Comparison of ENCODE assay signal across 28 mouse cellular contexts in the genomic region with DNA sequence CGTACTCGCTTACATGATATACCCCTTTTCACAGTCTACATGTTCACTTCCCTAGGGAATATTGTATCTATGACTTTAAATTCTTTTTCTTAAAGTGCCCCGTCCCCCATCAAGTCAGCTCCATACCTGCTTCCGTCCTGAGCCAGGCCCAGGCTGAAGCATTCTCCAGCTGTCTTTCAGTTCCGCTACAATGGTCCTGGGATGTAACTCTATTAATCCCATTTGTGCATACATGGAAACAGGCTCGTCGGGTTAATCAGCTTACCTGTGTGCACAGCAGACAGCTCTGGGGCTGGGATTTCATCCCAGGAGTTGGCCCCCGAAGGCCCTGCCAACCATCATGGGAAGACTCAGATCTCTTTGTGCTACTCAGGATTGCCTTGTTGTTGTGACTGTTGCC. TPM values are rescaled to one million over a fixed set of nuclear protein-coding genes. Genes with fewer than 3 reads are reported as not detected.
"Had no signal": no experiment of that assay in that cellular context is flagged by ENCODE, and none has a peak within 500 bp of the region (broad histone marks: within the 10 kb centered on the region; RNA-seq: fewer than 3 reads in every experiment).

No protein-coding gene starts in this region.

- H3K27me3 ChIP-seq: kidney, embryonic 15.5 days; liver, embryonic 13.5 days; megakaryocyte, embryonic 14.5 days; midbrain, embryonic 12.5 days; midbrain, embryonic 15.5 days; neural tube, embryonic 12.5 days; neural tube, embryonic 15.5 days had no signal

- H3K27ac ChIP-seq: left cerebral cortex, adult 2 months; liver, embryonic 13.5 days; midbrain, embryonic 12.5 days; midbrain, embryonic 15.5 days; neural tube, embryonic 12.5 days; neural tube, embryonic 15.5 days had no signal

- H3K36me3 ChIP-seq: kidney, embryonic 15.5 days; midbrain, embryonic 12.5 days; midbrain, embryonic 15.5 days; neural tube, embryonic 12.5 days; neural tube, embryonic 15.5 days had no signal

- H3K9ac ChIP-seq: kidney, embryonic 15.5 days; liver, embryonic 13.5 days; lung, embryonic 14.5 days; midbrain, embryonic 12.5 days; midbrain, embryonic 15.5 days; neural tube, embryonic 12.5 days; neural tube, embryonic 15.5 days had no signal

- H3K4me3 ChIP-seq: kidney, embryonic 15.5 days; left cerebral cortex, adult 2 months; liver, embryonic 13.5 days; megakaryocyte, embryonic 14.5 days; midbrain, embryonic 12.5 days; midbrain, embryonic 15.5 days; neural tube, embryonic 12.5 days; neural tube, embryonic 15.5 days had no signal

- ATAC-seq: midbrain, embryonic 15.5 days had no signal

- H3K4me2 ChIP-seq: kidney, embryonic 15.5 days; liver, embryonic 13.5 days; midbrain, embryonic 12.5 days; midbrain, embryonic 15.5 days; neural tube, embryonic 12.5 days; neural tube, embryonic 15.5 days had no signal

- DNase-seq: kidney, postnatal 10 days; kidney, postnatal 36 days; layer of hippocampus, postnatal 36 days; liver, embryonic 13.5 days; lung, embryonic 14.5 days; lung, postnatal 10 days; lung, postnatal 36 days; thymus, adult 2 months; thymus, postnatal 14 days; thymus, postnatal 4 days had no signal

- H3K4me1 ChIP-seq: midbrain, embryonic 12.5 days; midbrain, embryonic 15.5 days had no signal

- H3K9me3 ChIP-seq: kidney, embryonic 15.5 days; liver, embryonic 13.5 days; megakaryocyte, embryonic 14.5 days; midbrain, embryonic 12.5 days; midbrain, embryonic 15.5 days; neural tube, embryonic 12.5 days; neural tube, embryonic 15.5 days had no signal

RNA-seq across cellular contexts. Expression of a gene that starts 33.8 kb away (rescaled TPM):
- total RNA-seq: layer of hippocampus, adult 8-10 months; layer of hippocampus, postnatal 10 days; layer of hippocampus, postnatal 36 days; left cerebral cortex, adult 2 months; left cerebral cortex, postnatal 10 days; left cerebral cortex, postnatal 36 days; liver, adult 2 months had no signal
- polyA plus RNA-seq: kidney, embryonic 15.5 days; limb, embryonic 11.5 days; limb, embryonic 14.5 days; liver, adult 2 months; liver, embryonic 13.5 days; liver, embryonic 16.5 days; lung, embryonic 14.5 days; midbrain, embryonic 12.5 days; midbrain, embryonic 15.5 days; neural tube, embryonic 12.5 days; neural tube, embryonic 15.5 days; small intestine, adult 2 months; spleen, adult 2 months; stomach, embryonic 16.5 days; thymus, adult 2 months had no signal
